Mouse (Mus musculus) liver, embryonic 13.5 days (tissue): Measurements from ENCODE around the gene Sv2b. TPM values are rescaled to one million over a fixed set of nuclear protein-coding genes. Genes with fewer than 3 reads are reported as not detected.
"Not testable (repeated sequence)": the region's sequence is repeated elsewhere in the genome, so short reads cannot be mapped to it uniquely, and the experiment has no call there.

Experiments
- ATAC-seq: fragments of 200-750 bp; cut with Nextera tagmentation; 2 replicates; pipeline ENCODE4 v1.8.0; 2017; ENCODE audit warnings: low read depth, mild to moderate bottlenecking, moderate number of reproducible peaks, moderate library complexity
- DNase-seq: peaks from one replicate; pipeline ENCODE4 v3.0.0; 2022
- H3K27ac ChIP-seq: fragments of 300-500 bp; sonication (generic); 2 replicates; pipeline ENCODE4 v1.5.1; 2015; ENCODE audit warnings: moderate library complexity, mild to moderate bottlenecking, inconsistent platforms
- H3K27me3 ChIP-seq: fragments of 300-500 bp; sonication (generic); 2 replicates; pipeline ENCODE4 v1.6.1; 2015; ENCODE audit warnings: mild to moderate bottlenecking, inconsistent platforms
- H3K36me3 ChIP-seq: fragments of 300-500 bp; sonication (generic); 2 replicates; pipeline ENCODE4 v1.6.1; 2015; ENCODE audit warnings: mild to moderate bottlenecking, inconsistent platforms
- H3K4me1 ChIP-seq: fragments of 300-500 bp; sonication (generic); replicated peaks from 2 replicates; pipeline ENCODE4 v1.6.1; 2015; ENCODE audit warnings: inconsistent platforms
- H3K4me2 ChIP-seq: fragments of 300-500 bp; sonication (generic); 2 replicates; pipeline ENCODE4 v1.6.1; 2015; ENCODE audit warnings: inconsistent platforms, mild to moderate bottlenecking, moderate library complexity
- H3K4me3 ChIP-seq: fragments of 300-500 bp; sonication (generic); replicated peaks from 2 replicates; pipeline ENCODE4 v1.5.1; 2015; ENCODE audit warnings: mild to moderate bottlenecking, inconsistent platforms
- H3K9ac ChIP-seq: fragments of 300-500 bp; sonication (generic); 2 replicates; pipeline ENCODE4 v1.6.1; 2015; ENCODE audit warnings: mild to moderate bottlenecking, inconsistent platforms
- H3K9me3 ChIP-seq: fragments of 300-500 bp; sonication (generic); replicated peaks from 2 replicates; pipeline ENCODE4 v1.6.1; 2016; ENCODE audit warnings: inconsistent platforms
- WGBS: fragments of 180-500 bp; shearing (Covaris S2); methylation state at CpG from one replicate; pipeline ENCODE4 v1.1.7; 2015; ENCODE audit not compliant: insufficient replicate concordance; 5-methylcytosine and 5-hydroxymethylcytosine counted together
- polyA plus RNA-seq: library from polyadenylated mRNA; unstranded; fragments of >200 nt; fragmentation: Nextera tagmentation; extraction: Ambion mirVana; gene quantifications from 2 replicates; pipeline ENCODE4 v1.2.1, GENCODE M21; 2015

Sv2b gene
- polyA plus RNA-seq, 1 experiment from 2014 or later: 0.06 TPM

DNA sequence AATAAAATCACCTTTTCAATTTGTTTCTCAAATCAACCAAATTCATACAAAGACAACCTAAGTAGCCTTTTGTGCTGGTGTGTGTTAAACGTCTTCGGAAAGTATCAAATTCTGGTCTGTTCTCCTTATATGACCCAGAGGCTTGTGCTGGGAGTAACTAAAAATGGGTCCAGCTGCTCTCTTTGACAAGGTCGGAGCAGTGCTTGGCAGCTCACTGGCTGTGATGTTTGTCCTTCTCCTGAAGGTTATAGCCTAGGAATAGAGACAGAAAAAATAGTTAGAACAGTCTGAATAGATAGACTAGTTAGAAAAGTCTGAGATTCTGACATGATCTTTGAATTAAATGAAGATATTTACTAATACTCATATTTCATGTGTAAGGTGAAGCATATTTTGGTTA lies 102.4 kb downstream of the Sv2b start:
- no peaks in the 10 kb centered on the region for H3K36me3 ChIP-seq
- H3K27me3 ChIP-seq: no peaks in the 10 kb centered on the region
- H3K9me3 ChIP-seq: no peaks in the 10 kb centered on the region
- WGBS: 71% methylated on average over 3 of the region's 3 CpGs
- H3K27ac ChIP-seq: no peak overlapping the region
- no peaks in the 10 kb centered on the region for H3K4me1 ChIP-seq
- no peak for ATAC-seq
- no peak overlapping the region for H3K4me2 ChIP-seq
- DNase-seq: no peak
- H3K4me3 ChIP-seq: no peak overlapping the region
- no peak overlapping the region for H3K9ac ChIP-seq

DNA sequence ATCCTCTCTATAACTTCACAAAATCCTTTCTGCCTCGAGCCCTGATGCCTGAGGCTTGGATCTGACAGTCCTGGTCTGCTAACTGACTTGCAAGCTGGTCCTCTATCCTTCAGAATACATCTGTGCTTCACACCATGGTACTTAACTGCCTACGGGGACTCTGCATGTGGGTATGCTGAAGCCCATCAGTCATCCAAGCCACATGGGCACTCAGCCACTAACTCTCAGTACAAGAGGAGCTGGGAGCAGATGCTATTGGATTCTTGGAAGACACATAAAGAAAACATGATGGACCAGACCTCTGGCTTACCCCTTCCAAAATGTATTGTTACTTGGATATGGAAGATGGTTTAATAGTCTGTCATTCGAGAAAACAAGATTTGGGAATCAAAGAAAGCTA lies 103.7 kb downstream of the Sv2b start:
- WGBS: 53% methylated on average over 3 of the region's 3 CpGs
- H3K9me3 ChIP-seq: no peaks in the 10 kb centered on the region
- no peaks in the 10 kb centered on the region for H3K36me3 ChIP-seq
- ATAC-seq: no peak
- no peak overlapping the region for H3K4me3 ChIP-seq
- H3K27me3 ChIP-seq: no peaks in the 10 kb centered on the region
- no peak overlapping the region for H3K9ac ChIP-seq
- H3K4me2 ChIP-seq: no peak overlapping the region
- H3K4me1 ChIP-seq: no peaks in the 10 kb centered on the region
- DNase-seq: no peak
- no peak overlapping the region for H3K27ac ChIP-seq

DNA sequence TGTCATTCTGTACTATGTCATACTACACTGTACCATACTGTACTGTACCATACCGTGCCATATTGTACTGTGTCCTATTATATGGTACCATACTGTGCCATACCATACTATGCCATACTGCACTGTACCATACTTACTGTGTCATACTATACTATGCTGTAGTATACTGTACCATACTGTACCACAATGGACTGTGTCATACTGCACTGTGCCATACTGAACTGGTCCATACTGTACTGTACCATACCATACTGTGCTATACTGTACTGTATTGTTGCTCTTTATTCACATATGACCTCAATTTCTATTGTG lies 114.2 kb downstream of the Sv2b start:
- ATAC-seq: peak; percentile 15; the same call in 1 of the 2 replicates
- WGBS: 63% methylated on average over 1 of the region's 1 CpGs
- not testable (repeated sequence) for H3K4me2 ChIP-seq

DNA sequence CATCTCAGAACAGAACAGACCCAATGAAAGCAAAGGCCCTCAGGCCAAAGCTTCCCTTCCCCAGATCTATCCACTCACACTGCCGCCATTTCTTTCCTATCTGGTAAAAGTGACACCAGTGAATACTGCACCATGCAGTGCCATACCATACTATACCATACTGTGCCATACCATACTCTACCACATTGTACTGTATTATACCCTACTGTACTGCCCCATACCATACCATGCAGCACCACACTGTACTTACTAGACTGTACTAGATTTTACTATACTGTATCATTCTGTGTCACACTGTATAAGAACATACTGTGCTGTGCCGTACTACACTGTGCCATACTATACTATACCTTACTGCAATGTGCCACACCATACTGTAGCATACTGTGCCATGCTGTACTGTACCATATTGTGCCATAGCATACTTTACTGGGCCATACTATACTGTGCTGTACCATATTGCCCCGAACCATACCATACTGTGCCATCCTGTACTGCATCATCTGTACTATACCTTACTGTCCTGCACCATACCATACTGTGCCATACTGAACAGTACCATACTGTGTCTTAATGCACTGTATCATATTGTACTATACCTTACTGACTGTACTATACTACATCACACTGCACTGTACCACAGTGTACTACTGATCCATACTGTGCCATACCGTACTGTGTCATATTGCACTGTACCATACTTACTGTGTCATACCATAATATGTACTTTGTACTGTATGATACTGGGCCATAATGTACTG lies 114.7 kb downstream of the Sv2b start:
- no peak overlapping the region for H3K9ac ChIP-seq
- H3K27me3 ChIP-seq: no peaks in the 10 kb centered on the region
- DNase-seq (no peak), ATAC-seq (no peak)
- H3K4me2 ChIP-seq: no peak overlapping the region
- no peaks in the 10 kb centered on the region for H3K36me3 ChIP-seq
- H3K4me1 ChIP-seq: no peaks in the 10 kb centered on the region
- H3K4me3 ChIP-seq: no peak overlapping the region
- H3K27ac ChIP-seq: no peak overlapping the region
- 75% methylated on average over 4 of the region's 4 CpGs for WGBS
- no peaks in the 10 kb centered on the region for H3K9me3 ChIP-seq

More for the DNA sequence above, 114.2 kb downstream of the Sv2b start:
- H3K4me3 ChIP-seq, H3K9me3 ChIP-seq, H3K4me1 ChIP-seq, DNase-seq, H3K9ac ChIP-seq, H3K36me3 ChIP-seq, H3K27me3 ChIP-seq, H3K27ac ChIP-seq: not testable (repeated sequence)

DNA sequence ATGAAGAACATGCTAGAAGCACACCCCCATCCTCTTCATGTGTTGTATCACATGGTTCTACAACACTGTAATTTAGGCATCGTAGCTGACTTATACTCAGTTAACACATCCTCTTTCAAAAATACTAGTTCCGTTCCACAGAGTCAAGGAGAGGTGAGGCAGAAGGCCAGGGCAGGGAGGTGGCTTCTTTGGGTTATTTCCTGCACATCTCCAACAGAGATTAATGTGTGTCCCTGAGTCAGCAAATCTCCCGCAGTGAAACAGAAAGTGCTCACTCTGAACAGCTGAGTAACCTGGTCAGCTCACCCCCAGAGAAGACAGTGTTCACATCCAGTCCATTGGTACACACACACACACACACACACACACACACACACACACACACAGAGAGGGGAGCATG lies 118.9 kb downstream of the Sv2b start:
- H3K27ac ChIP-seq: no peak overlapping the region
- no peaks in the 10 kb centered on the region for H3K36me3 ChIP-seq
- no peak overlapping the region for H3K4me3 ChIP-seq
- H3K4me2 ChIP-seq: no peak overlapping the region
- no peak for ATAC-seq
- DNase-seq: no peak
- no peaks in the 10 kb centered on the region for H3K9me3 ChIP-seq
- no peaks in the 10 kb centered on the region for H3K4me1 ChIP-seq
- 58% methylated on average over 3 of the region's 3 CpGs for WGBS
- no peaks in the 10 kb centered on the region for H3K27me3 ChIP-seq
- H3K9ac ChIP-seq: no peak overlapping the region

DNA sequence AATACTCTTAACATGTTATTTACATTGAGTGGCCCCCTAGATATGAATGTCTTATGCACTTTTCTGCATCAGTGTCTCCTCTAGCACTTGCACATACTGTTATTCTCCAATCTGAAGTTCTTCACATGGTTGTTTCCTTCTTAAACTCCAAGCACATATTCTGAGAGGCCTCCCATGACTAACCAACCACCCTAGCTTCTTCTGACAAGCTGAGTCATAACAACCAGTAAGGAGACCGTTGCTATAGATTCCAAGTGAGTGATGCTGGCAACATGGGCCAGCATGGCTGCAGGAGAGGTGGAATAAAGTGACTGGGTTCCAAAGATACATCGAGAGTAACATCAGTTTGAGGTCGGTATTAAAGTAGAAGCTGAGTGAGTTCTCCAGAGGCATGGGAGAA lies 134.0 kb downstream of the Sv2b start:
- Histone ChIP-seq H3K9me3 (no peaks in the 10 kb centered on the region), H3K27ac (no peak overlapping the region), H3K4me2 (no peak overlapping the region), H3K4me3 (no peak overlapping the region), H3K27me3 (no peaks in the 10 kb centered on the region), H3K9ac (no peak overlapping the region), H3K36me3 (no peaks in the 10 kb centered on the region), H3K4me1 (no peaks in the 10 kb centered on the region)
- 62% methylated on average over 3 of the region's 3 CpGs for WGBS
- ATAC-seq (no peak), DNase-seq (no peak)

DNA sequence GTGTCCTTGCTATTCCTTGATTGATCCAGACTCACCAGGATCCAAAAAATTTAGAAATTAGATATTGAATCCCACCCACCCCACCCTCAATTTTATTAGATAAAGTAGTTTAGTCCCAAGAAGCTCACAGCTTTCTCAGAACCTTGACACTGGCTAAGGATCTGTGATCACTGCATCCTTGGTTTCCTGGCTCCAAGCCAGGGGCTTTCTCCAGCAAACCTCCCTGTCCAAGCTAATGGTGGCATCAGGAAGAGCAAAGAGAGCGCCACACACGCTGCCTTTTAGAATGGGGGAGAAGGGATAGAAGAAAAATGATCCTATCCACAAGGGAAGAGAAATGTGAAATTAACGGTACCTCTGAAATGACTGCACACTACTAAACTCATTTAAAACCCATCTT lies 141.6 kb downstream of the Sv2b start:
- H3K4me1 ChIP-seq: no peaks in the 10 kb centered on the region
- ATAC-seq (no peak), DNase-seq (no peak)
- WGBS: 70% methylated on average over 3 of the region's 3 CpGs
- no peak overlapping the region for H3K27ac ChIP-seq
- no peaks in the 10 kb centered on the region for H3K27me3 ChIP-seq
- no peak overlapping the region for H3K4me3 ChIP-seq
- no peaks in the 10 kb centered on the region for H3K36me3 ChIP-seq
- no peak overlapping the region for H3K4me2 ChIP-seq
- no peak overlapping the region for H3K9ac ChIP-seq
- no peaks in the 10 kb centered on the region for H3K9me3 ChIP-seq

DNA sequence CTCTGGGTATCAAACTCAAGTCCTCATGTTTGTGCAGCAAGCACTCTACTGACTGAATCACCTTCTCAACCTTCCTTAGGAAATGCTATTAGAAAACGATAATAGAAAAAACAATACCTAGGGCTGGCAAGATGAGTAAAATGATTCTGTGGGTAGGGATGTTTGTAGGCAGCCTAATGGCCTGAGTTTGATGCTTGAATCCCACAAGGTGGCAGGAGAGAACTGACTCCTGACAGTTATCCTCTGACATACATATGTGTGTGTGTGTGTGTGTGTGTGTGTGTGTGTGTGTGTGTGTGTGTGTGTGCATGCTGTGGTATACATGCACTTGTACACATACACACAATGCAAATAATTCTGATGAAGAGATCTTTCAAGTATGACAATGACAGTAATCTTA lies 161.9 kb downstream of the Sv2b start:
- no peak for DNase-seq
- Histone ChIP-seq H3K4me3 (no peak overlapping the region), H3K4me1 (0 out of 2 replicates have a peak, but pooled peaks cover 3% of the 10 kb centered on the region), H3K4me2 (no peak overlapping the region), H3K27me3 (0 out of 2 replicates have a peak, but pooled peaks cover 3% of the 10 kb centered on the region), H3K36me3 (no peaks in the 10 kb centered on the region), H3K9me3 (no peaks in the 10 kb centered on the region), H3K9ac (no peak overlapping the region), H3K27ac (no peak overlapping the region)
- ATAC-seq: no peak
- WGBS: 70% methylated on average over 1 of the region's 1 CpGs

DNA sequence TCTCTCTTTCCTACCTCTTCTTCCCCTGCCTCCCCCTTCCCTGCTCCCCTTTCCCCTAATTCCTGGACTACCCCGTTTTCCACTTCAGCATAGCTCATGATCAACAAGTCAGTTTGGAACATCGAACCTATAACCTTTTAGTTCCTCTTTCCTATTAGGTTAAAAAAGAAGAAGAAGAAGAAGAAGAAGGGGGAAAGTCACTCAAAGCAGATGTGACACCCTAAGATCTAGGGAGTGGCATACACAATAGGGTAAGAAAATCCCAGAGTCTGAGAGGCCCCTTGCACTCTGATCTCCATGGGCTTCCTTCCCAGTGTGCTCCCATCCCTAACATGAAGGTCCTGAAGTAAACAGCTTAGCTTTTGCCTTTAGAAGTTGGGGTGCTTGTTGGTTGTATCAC lies 166.3 kb downstream of the Sv2b start:
- Histone ChIP-seq H3K36me3 (no peaks in the 10 kb centered on the region), H3K9ac (no peak overlapping the region), H3K27me3 (peaks cover 9% of the 10 kb centered on the region; the same call in 1 of the 2 replicates), H3K9me3 (no peaks in the 10 kb centered on the region), H3K4me3 (no peak overlapping the region), H3K4me2 (no peak overlapping the region), H3K27ac (no peak overlapping the region), H3K4me1 (0 out of 2 replicates have a peak, but pooled peaks cover 3% of the 10 kb centered on the region)
- no peak for ATAC-seq
- no peak for DNase-seq
- 15% methylated on average over 2 of the region's 2 CpGs for WGBS

DNA sequence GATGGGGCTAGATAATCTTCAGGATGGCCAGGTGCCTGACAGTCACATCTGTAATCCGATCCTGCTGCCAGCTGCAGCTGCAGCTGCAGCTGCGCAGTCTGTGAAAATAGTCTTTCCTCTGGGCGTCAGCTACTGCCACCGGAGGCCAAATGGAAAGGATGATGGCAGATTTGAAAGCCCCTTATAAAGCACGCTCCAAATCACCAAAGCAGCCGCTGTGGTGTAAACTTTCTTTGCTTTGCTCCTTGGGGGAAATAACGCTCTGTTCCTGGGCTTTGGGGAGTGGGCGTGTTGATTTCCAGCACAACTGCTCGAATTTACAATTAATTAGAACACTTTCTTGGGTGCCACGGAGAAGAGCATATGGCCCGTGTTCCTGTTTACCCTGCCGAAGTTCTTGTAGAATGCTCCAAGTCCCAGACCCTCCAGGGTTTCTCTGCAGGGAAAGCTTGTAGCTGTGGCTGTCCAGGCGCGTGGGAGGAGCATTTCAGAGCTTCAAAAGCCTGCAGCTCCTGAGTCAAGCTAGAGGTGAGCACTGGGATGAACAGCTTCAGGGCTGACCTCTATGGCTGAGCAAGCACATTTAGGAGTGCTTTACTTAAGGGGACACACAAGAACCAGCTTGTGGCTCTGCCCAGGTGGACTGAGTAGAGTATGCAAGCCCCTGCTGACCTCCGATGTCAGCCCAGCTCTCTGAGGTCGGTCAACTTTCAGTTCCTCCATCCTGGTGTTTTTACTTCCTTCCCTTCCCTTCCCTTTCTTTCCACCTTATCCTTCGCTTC lies 167.0 kb downstream of the Sv2b start:
- 5% methylated on average over 17 of the region's 17 CpGs for WGBS
- ATAC-seq: no peak
- no peak for DNase-seq
- 0 out of 2 replicates have a peak, but pooled peaks cover 3% of the 10 kb centered on the region for H3K4me1 ChIP-seq
- H3K27me3 ChIP-seq: peaks cover 9% of the 10 kb centered on the region; the same call in 1 of the 2 replicates
- no peaks in the 10 kb centered on the region for H3K9me3 ChIP-seq
- H3K36me3 ChIP-seq: no peaks in the 10 kb centered on the region
- peak overlapping the region; percentile 42 for H3K4me2 ChIP-seq
- H3K27ac ChIP-seq: no peak overlapping the region
- no peak overlapping the region for H3K9ac ChIP-seq
- no peak overlapping the region for H3K4me3 ChIP-seq

DNA sequence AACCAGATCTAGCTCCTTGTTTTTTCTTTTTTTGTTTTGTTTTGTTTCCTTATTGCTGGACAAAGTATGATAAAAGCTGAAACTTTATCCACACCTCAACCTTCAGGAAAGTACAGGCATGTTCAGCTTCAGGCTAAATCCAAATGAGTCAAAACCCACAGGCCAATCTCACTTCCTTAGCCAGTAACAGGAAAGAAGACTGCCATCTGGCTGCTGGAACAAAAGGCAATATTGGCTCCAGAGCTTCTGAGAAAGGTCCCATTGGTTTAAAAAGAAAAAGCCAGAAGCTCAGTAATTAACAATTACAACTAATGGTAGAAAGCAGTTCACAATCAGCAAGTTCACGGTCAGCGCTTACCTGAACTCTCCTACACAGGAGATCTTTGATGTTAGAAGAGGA lies 169.8 kb downstream of the Sv2b start:
- 0 out of 2 replicates have a peak, but pooled peaks cover 3% of the 10 kb centered on the region for H3K4me1 ChIP-seq
- H3K27ac ChIP-seq: no peak overlapping the region
- H3K27me3 ChIP-seq: peaks cover 9% of the 10 kb centered on the region; the same call in 1 of the 2 replicates
- ATAC-seq (no peak), DNase-seq (no peak)
- H3K4me3 ChIP-seq: no peak overlapping the region
- no peaks in the 10 kb centered on the region for H3K9me3 ChIP-seq
- H3K9ac ChIP-seq: no peak overlapping the region
- H3K36me3 ChIP-seq: no peaks in the 10 kb centered on the region
- 67% methylated on average over 2 of the region's 2 CpGs for WGBS
- H3K4me2 ChIP-seq: no peak overlapping the region
